Mouse (Mus musculus) lung, adult 2 months (tissue): ENCODE results near the gene Wdr78.

Source experiments
- CTCF ChIP-seq: fragments of 200-500 bp; IDR thresholded peaks from 2 replicates; pipeline ENCODE4 v1.5.1; 2011; ENCODE audit warnings: mild to moderate bottlenecking, low read length, control low read depth; ENCODE audit not compliant: insufficient read depth
- POLR2A ChIP-seq: fragments of 200-500 bp; IDR thresholded peaks from 2 replicates; pipeline ENCODE4 v1.6.1; 2011; ENCODE audit warnings: low read depth, mild to moderate bottlenecking, control low read depth, low read length, borderline replicate concordance; ENCODE audit errors: extremely low read depth

GRCm38 (mm10) chr4:103120395-103120794, 6.0 kb upstream of the Wdr78 start:
- TF ChIP-seq CTCF (no peak), POLR2A (no peak)
